Mouse (Mus musculus) MEL (cell line): Measurements from ENCODE around the gene Ccdc86. TPM values are rescaled to one million over a fixed set of nuclear protein-coding genes. Genes with fewer than 3 reads are reported as not detected.

ENCODE experiments used
- DNase-seq: peaks from one replicate; pipeline ENCODE4 v3.0.0; 2011; ENCODE audit warnings: low read depth, low spot score
- H3K27ac ChIP-seq: 2 replicates; pipeline ENCODE4 v1.5.1; 2012; ENCODE audit warnings: low read depth, mild to moderate bottlenecking, control low read depth, low read length, moderate library complexity; ENCODE audit not compliant: control insufficient read depth
- H3K27me3 ChIP-seq, 2 experiments: fragments of 150-350 bp in 1 of 2; sonication (generic) in 1 of 2; 2 replicates each; pipeline ENCODE4 v1.6.1; 2012; ENCODE audit warnings: low read length in 2 of 2, mild to moderate bottlenecking in 2 of 2, improper control_type of control experiment in 1 of 2, moderate library complexity in 1 of 2; ENCODE audit not compliant: insufficient read depth in 2 of 2, control insufficient read depth in 1 of 2
- H3K36me3 ChIP-seq, 2 experiments: 2 replicates each; pipeline ENCODE4 v1.6.1; 2012 to 2014; ENCODE audit warnings: low read length in 2 of 2, improper control_type of control experiment in 1 of 2, inconsistent platforms in 1 of 2, mild to moderate bottlenecking in 1 of 2; ENCODE audit not compliant: insufficient read depth in 2 of 2, control insufficient read depth in 1 of 2
- H3K4me1 ChIP-seq, 2 experiments: fragments of 150-350 bp in 1 of 2; sonication (generic) in 1 of 2; 2 replicates each; pipeline ENCODE4 v1.6.1; 2012; ENCODE audit warnings: low read length in 2 of 2, improper control_type of control experiment in 1 of 2, mild to moderate bottlenecking in 1 of 2; ENCODE audit not compliant: insufficient read depth in 2 of 2, control insufficient read depth in 1 of 2
- H3K4me3 ChIP-seq, 2 experiments: fragments of 150-350 bp in 1 of 2; sonication (generic) in 1 of 2; 2 replicates each; pipeline ENCODE4 v1.5.1; 2012; ENCODE audit warnings: low read depth in 2 of 2, low read length in 2 of 2, mild to moderate bottlenecking in 2 of 2, moderate library complexity in 2 of 2, control low read depth in 1 of 2, improper control_type of control experiment in 1 of 2; ENCODE audit not compliant: control insufficient read depth in 1 of 2, insufficient read depth in 1 of 2
- H3K79me2 ChIP-seq: 2 replicates; pipeline ENCODE4 v1.6.1; 2012; ENCODE audit warnings: mild to moderate bottlenecking, low read length, moderate library complexity; ENCODE audit not compliant: control insufficient read depth, poor library complexity, insufficient read depth
- H3K9ac ChIP-seq: 2 replicates; pipeline ENCODE4 v1.6.1; 2012; ENCODE audit warnings: low read depth, mild to moderate bottlenecking, control low read depth, low read length, moderate library complexity; ENCODE audit not compliant: control insufficient read depth, poor library complexity, severe bottlenecking
- H3K9me3 ChIP-seq: fragments of 150-350 bp; sonication (generic); replicated peaks from 2 replicates; pipeline ENCODE4 v1.6.1; 2012; ENCODE audit warnings: mild to moderate bottlenecking, low read length, improper control_type of control experiment, moderate library complexity; ENCODE audit not compliant: insufficient read depth
- BHLHE40 ChIP-seq: IDR thresholded peaks from 2 replicates; pipeline ENCODE4 v1.6.1; 2012; ENCODE audit warnings: low read depth, mild to moderate bottlenecking, inconsistent platforms, low read length, improper control_type of control experiment, borderline replicate concordance
- CHD1 ChIP-seq: IDR thresholded peaks from 2 replicates; pipeline ENCODE4 v1.6.1; 2012; ENCODE audit warnings: low read depth, mild to moderate bottlenecking, inconsistent platforms, low read length, improper control_type of control experiment
- CTCF ChIP-seq, 3 experiments: IDR thresholded peaks in 2 of 3; conservative IDR thresholded peaks in 1 of 3; 2 replicates each; pipeline ENCODE4 v1.5.1; 2011 to 2012; ENCODE audit warnings: low read length in 3 of 3, low read depth in 2 of 3, mild to moderate bottlenecking in 2 of 3, improper control_type of control experiment in 1 of 3, inconsistent platforms in 1 of 3, mixed read lengths in 1 of 3, moderate library complexity in 1 of 3; ENCODE audit not compliant: control insufficient read depth in 1 of 3, insufficient read depth in 1 of 3, poor library complexity in 1 of 3, severe bottlenecking in 1 of 3
- GABPA ChIP-seq: IDR thresholded peaks from 2 replicates; pipeline ENCODE4 v1.6.1; 2012; ENCODE audit warnings: low read depth, mild to moderate bottlenecking, inconsistent platforms, low read length, improper control_type of control experiment, moderate library complexity
- MAFK ChIP-seq: IDR thresholded peaks from 2 replicates; pipeline ENCODE4 v1.6.1; 2011; ENCODE audit warnings: low read depth, mild to moderate bottlenecking, low read length, improper control_type of control experiment, borderline replicate concordance
- MYC ChIP-seq: IDR thresholded peaks from 2 replicates; pipeline ENCODE4 v1.6.1; 2011; ENCODE audit warnings: low read depth, mild to moderate bottlenecking, low read length, improper control_type of control experiment, moderate library complexity
- NRF1 ChIP-seq: IDR thresholded peaks from 2 replicates; pipeline ENCODE4 v1.6.1; 2014; ENCODE audit warnings: low read depth, mild to moderate bottlenecking, inconsistent platforms, low read length, improper control_type of control experiment, moderate library complexity; ENCODE audit not compliant: poor library complexity, insufficient read depth, severe bottlenecking
- POLR2AphosphoS5 ChIP-seq: IDR thresholded peaks from 2 replicates; pipeline ENCODE4 v1.6.1; 2012; ENCODE audit warnings: low read depth, borderline replicate concordance, mild to moderate bottlenecking, inconsistent platforms, low read length, moderate library complexity, mixed read lengths
- RAD21 ChIP-seq: IDR thresholded peaks from 2 replicates; pipeline ENCODE4 v1.6.1; 2011; ENCODE audit warnings: mild to moderate bottlenecking, low read depth, low read length, improper control_type of control experiment
- RCOR1 ChIP-seq: IDR thresholded peaks from 2 replicates; pipeline ENCODE4 v1.6.1; 2012; ENCODE audit warnings: low read depth, mild to moderate bottlenecking, inconsistent platforms, low read length, improper control_type of control experiment
- SIN3A ChIP-seq: IDR thresholded peaks from 2 replicates; pipeline ENCODE4 v1.6.1; 2012; ENCODE audit warnings: low read length, improper control_type of control experiment, inconsistent platforms
- SMC3 ChIP-seq: IDR thresholded peaks from 2 replicates; pipeline ENCODE4 v1.6.1; 2011; ENCODE audit warnings: low read depth, low read length, improper control_type of control experiment
- TBP ChIP-seq: IDR thresholded peaks from 2 replicates; pipeline ENCODE4 v1.8.0; 2011; ENCODE audit warnings: low read depth, low read length, improper control_type of control experiment
- TCF12 ChIP-seq: IDR thresholded peaks from 2 replicates; pipeline ENCODE4 v1.6.1; 2014; ENCODE audit warnings: low read depth, mild to moderate bottlenecking, inconsistent platforms, low read length, improper control_type of control experiment, moderate library complexity
- ZC3H11A ChIP-seq: IDR thresholded peaks from 2 replicates; pipeline ENCODE4 v1.6.1; 2012; ENCODE audit warnings: low read depth, mild to moderate bottlenecking, inconsistent platforms, low read length, improper control_type of control experiment
- ZNF384 ChIP-seq: IDR thresholded peaks from 2 replicates; pipeline ENCODE4 v1.6.1; 2012; ENCODE audit warnings: low read depth, mild to moderate bottlenecking, inconsistent platforms, low read length, improper control_type of control experiment
- polyA plus RNA-seq, 2 experiments: library from polyadenylated mRNA; stranded (reverse) in 1 of 2; unstranded in 1 of 2; fragments of >175 nt in 1 of 2; fragments of >200 nt in 1 of 2; gene quantifications; 2 replicates each; pipeline versions ENCODE4 v1.2.1 to v1.2.4; 2012; ENCODE audit warnings: low replicate concordance in 2 of 2, low read depth in 1 of 2; ENCODE audit not compliant: insufficient read length in 2 of 2, insufficient read depth in 1 of 2, missing spikeins in 1 of 2
- total RNA-seq: library from RNA; depleted of rRNA; stranded (reverse); fragments of 300-350 nt; gene quantifications from 2 replicates; pipeline ENCODE4 v1.2.3, GENCODE M21; 2012

Ccdc86 gene
- total and polyA plus RNA-seq, 3 experiments, result 29.5 to 50.9 TPM; not detected in 1

DNA sequence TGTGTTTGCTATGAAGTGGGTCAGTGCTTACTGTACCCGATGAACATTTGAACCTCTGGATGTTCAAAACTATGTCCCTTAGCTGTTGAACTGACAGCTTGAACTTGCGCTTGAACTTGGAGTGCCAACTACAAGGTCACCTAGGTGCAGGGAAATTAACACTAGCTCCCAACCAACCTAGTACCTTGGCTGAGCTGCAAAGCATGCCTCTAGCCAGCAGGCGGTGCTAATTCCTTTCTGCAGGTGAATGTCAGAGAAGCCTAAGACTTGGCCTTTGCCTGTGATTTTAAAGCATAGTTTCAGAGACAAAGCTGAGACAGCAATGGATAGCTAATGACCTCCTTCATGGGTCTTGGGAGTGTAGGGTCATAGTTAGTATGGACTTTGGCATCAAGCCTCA is 41.2 kb downstream of the Ccdc86 start:
- Histone ChIP-seq H3K9ac (no peak overlapping the region), H3K27me3 (no peaks in the 10 kb centered on the region), H3K4me1 (no peaks in the 10 kb centered on the region), H3K4me3 (no peak overlapping the region), H3K79me2 (no peaks in the 10 kb centered on the region), H3K36me3 (peaks cover 0 to 4% of the 10 kb centered on the region in 2 experiments; a peak in 1 of 4 replicates), H3K9me3 (no peaks in the 10 kb centered on the region), H3K27ac (no peak overlapping the region)
- peak; percentile 71 for DNase-seq
- TF ChIP-seq NRF1, result no peak
- TF ChIP-seq TCF12, result no peak
- no peak for TF ChIP-seq MAFK
- TF ChIP-seq GABPA, result no peak
- no peak for TF ChIP-seq ZNF384
- peak; percentile 81 to 96 (median 89) for TF ChIP-seq CTCF (IDR thresholded peaks at IDR 0.05 in 2 of 3, conservative IDR thresholded peaks at IDR 0.05 in 1 of 3; ENCODE audit: control insufficient read depth in 1 of 3, insufficient read depth in 1 of 3, low read depth in 2 of 3, low read length in 3 of 3, poor library complexity in 1 of 3, severe bottlenecking in 1 of 3)
- no peak for TF ChIP-seq RCOR1
- peak; percentile 82 for TF ChIP-seq RAD21
- peak; percentile 90 for TF ChIP-seq SMC3
- 0 out of 2 replicates have a peak, but pooled peaks have one; percentile 32 for TF ChIP-seq MYC
- TF ChIP-seq ZC3H11A, result peak; percentile 73
- TF ChIP-seq TBP, result 0 out of 2 replicates have a peak, but pooled peaks have one; percentile 18
- TF ChIP-seq SIN3A, result no peak
- TF ChIP-seq BHLHE40, result no peak
- no peak for TF ChIP-seq CHD1
- TF ChIP-seq POLR2AphosphoS5, result no peak

DNA sequence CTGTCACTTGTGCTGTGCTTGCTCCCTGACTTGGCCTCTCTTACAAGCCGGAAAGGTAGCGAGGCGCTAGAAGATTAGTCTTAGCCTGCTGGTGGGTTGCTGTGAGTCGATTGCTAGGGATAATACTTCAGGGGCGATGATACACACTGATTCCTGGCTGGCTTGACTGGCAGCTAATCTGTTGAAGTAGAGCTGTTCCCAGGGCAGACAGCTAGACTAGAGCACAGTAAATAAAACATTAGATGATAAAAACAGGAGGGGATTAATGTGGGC is 43.4 kb downstream of the Ccdc86 start:
- Histone ChIP-seq H3K79me2 (no peaks in the 10 kb centered on the region), H3K27me3 (no peaks in the 10 kb centered on the region), H3K9me3 (no peaks in the 10 kb centered on the region), H3K9ac (no peak overlapping the region), H3K36me3 (peaks cover 0 to 8% of the 10 kb centered on the region in 2 experiments; a peak in 2 of 4 replicates), H3K4me1 (no peaks in the 10 kb centered on the region), H3K27ac (no peak overlapping the region), H3K4me3 (no peak overlapping the region)
- DNase-seq, result no peak
- no peak for TF ChIP-seq ZC3H11A
